Comparison of ENCODE assay signal across 8 mouse cellular contexts in the genomic region with DNA sequence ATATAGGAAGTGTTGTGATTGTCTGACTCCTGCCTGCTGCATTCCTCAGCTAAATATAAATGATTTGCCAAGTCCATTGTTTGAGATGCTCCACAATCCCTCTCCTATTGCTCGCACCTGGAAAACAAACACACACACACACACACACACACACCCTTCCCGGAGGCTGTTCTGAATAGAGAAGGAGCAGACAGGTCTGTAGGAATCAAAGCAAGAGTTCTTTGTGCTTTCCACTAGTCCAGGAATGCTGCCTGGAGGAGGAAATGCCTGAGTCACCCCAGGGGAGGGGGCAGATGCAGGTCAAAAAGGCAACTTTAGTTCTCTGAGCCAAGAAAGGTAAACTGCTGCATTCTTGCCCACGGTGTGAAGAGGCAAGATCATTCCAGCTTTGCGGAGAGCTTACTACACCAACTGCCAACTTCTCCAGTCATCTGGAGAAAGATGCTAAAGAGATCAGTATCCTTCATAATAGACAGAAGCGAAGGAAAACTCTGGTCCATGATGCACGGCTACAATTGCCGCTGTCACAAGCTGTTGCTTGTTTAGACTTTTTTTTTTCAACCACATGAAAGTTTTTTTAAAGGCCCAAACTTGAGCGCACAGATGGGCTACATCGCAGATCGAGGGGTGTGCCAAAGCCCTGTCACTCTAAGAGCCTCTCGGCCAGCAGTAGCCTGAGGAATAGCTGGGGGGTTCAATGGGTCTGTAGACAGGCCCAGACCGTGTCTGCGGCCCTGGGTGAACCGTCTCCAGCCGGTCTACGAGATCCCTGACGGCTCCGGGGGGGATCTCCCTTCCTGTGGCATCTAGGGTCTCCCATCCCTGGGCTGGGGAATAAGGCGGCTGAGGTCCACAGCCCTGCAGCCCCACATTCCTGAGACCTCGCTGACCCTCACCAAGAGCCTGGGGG. TPM values are rescaled to one million over a fixed set of nuclear protein-coding genes. Genes with fewer than 3 reads are reported as not detected.
DNase-seq lines count a peak whose midpoint lies in the region; ATAC-seq and TF ChIP-seq lines count a peak whose summit lies in the region.

No protein-coding gene starts in this region.

- TF ChIP-seq POLR2A in lung, adult 2 months (IDR thresholded peaks at IDR 0.05; ENCODE audit: borderline replicate concordance, extremely low read depth, low read depth, low read length): no peak

- peak overlapping the region; percentile 45; the same call in 1 of the 2 replicates for H3K27ac ChIP-seq in forebrain, postnatal 0 days (ENCODE audit: low read depth, low read length)
- H3K27ac ChIP-seq in intestine, embryonic 15.5 days: peak overlapping the region; percentile 89
- peak overlapping the region; percentile 91 for H3K27ac ChIP-seq in stomach, embryonic 14.5 days (ENCODE audit: low read length)

- peak overlapping the region; percentile 90 for H3K4me2 ChIP-seq in forebrain, postnatal 0 days (ENCODE audit: low read depth)
- peak overlapping the region; percentile 69 for H3K4me2 ChIP-seq in intestine, embryonic 15.5 days (replicated peaks)
- peak overlapping the region; percentile 65 for H3K4me2 ChIP-seq in stomach, embryonic 14.5 days (replicated peaks; ENCODE audit: low read depth, low read length)

- CTCF ChIA-PET in Patski (lab: Charles Lee): interaction anchor here (0.8 to 1.8 kb wide), 3 partner anchors 52 to 172 kb away, joined by 3 to 4 read pairs (median 3); no protein-coding TSS in a partner anchor

- POLR2A ChIA-PET in Patski (lab: Charles Lee): no interaction called here

- no peak for ATAC-seq in erythroblast, adult 5-6 weeks (replicated peaks; ENCODE audit: low FRiP score, poor library complexity, severe bottlenecking)
- peak; percentile 42 for ATAC-seq in Patski
- ATAC-seq in forebrain, postnatal 0 days: peak; percentile 72
- peak; percentile 64 for ATAC-seq in intestine, embryonic 15.5 days
- ATAC-seq in stomach, embryonic 14.5 days (ENCODE audit: insufficient number of reproducible peaks, insufficient read depth, low FRiP score, low read depth): peak; percentile 62; the same call in 1 of the 2 replicates

- peak overlapping the region; percentile 69 for H3K9ac ChIP-seq in forebrain, postnatal 0 days
- H3K9ac ChIP-seq in intestine, embryonic 15.5 days: peak overlapping the region; percentile 73
- H3K9ac ChIP-seq in stomach, embryonic 14.5 days (replicated peaks; ENCODE audit: low read depth, low read length): peak overlapping the region; percentile 77

- DNase-seq in Patski (ENCODE audit: low read depth, low spot score): no peak
- DNase-seq in forebrain, postnatal 0 days: peak; percentile 68
- peak; percentile 57 for DNase-seq in lung, adult 2 months
- no peak for DNase-seq in layer of hippocampus, adult 18-20 months (ENCODE audit: low spot score in 2 of 2)

- WGBS in forebrain, postnatal 0 days: 6% methylated on average over 20 of the region's 20 CpGs
- WGBS in intestine, embryonic 15.5 days: 6% methylated on average over 20 of the region's 20 CpGs
- 5% methylated on average over 20 of the region's 20 CpGs for WGBS in lung, adult 2 months
- WGBS in stomach, embryonic 14.5 days: 3% methylated on average over 20 of the region's 20 CpGs

- peaks cover 20% of the 10 kb centered on the region for H3K27me3 ChIP-seq in erythroblast, embryonic 14.5 days (ENCODE audit: control insufficient read depth)
- H3K27me3 ChIP-seq in Patski: no peaks in the 10 kb centered on the region
- H3K27me3 ChIP-seq in forebrain, postnatal 0 days (ENCODE audit: insufficient read depth, low read length): no peaks in the 10 kb centered on the region
- no peaks in the 10 kb centered on the region for H3K27me3 ChIP-seq in intestine, embryonic 15.5 days (replicated peaks)
- H3K27me3 ChIP-seq in stomach, embryonic 14.5 days (ENCODE audit: control insufficient read depth, insufficient read depth, low read length): no peaks in the 10 kb centered on the region

- peak overlapping the region; percentile 52 for H3K4me3 ChIP-seq in erythroblast, embryonic 14.5 days (replicated peaks)
- peak overlapping the region; percentile 78 for H3K4me3 ChIP-seq in forebrain, postnatal 0 days (ENCODE audit: low read depth, low read length)
- peak overlapping the region; percentile 71 for H3K4me3 ChIP-seq in intestine, embryonic 15.5 days (replicated peaks)
- H3K4me3 ChIP-seq in lung, adult 2 months (replicated peaks; ENCODE audit: extremely low read depth, low read depth, low read length): peak overlapping the region; percentile 63
- H3K4me3 ChIP-seq in stomach, embryonic 14.5 days (ENCODE audit: low read depth, low read length): peak overlapping the region; percentile 68

- TF ChIP-seq CTCF in Patski (IDR thresholded peaks at IDR 0.05): no peak
- no peak for TF ChIP-seq CTCF in forebrain, postnatal 0 days (IDR thresholded peaks at IDR 0.05; ENCODE audit: low read depth)
- no peak for TF ChIP-seq CTCF in lung, adult 2 months (IDR thresholded peaks at IDR 0.05; ENCODE audit: insufficient read depth, low read length)

- in situ Hi-C loops in Patski (cut with MboI; ENCODE audit: low pct_unique_long_range_greater_than_20kb): loop anchor here (5.0 to 25.0 kb wide), 4 partner anchors 40 to 805 kb away; no protein-coding TSS in a partner anchor

- peaks cover 7% of the 10 kb centered on the region for H3K4me1 ChIP-seq in erythroblast, embryonic 14.5 days (ENCODE audit: control insufficient read depth)
- 0 out of 2 replicates have a peak, but pooled peaks cover 4% of the 10 kb centered on the region for H3K4me1 ChIP-seq in forebrain, postnatal 0 days (ENCODE audit: insufficient read depth)
- peaks cover 6% of the 10 kb centered on the region for H3K4me1 ChIP-seq in intestine, embryonic 15.5 days (replicated peaks)
- peaks cover 2% of the 10 kb centered on the region; the same call in 1 of the 2 replicates for H3K4me1 ChIP-seq in lung, adult 2 months (ENCODE audit: control insufficient read depth, insufficient read depth, low read length)
- H3K4me1 ChIP-seq in stomach, embryonic 14.5 days (ENCODE audit: control insufficient read depth, insufficient read depth, low read length): peaks cover 10% of the 10 kb centered on the region; the same call in 1 of the 2 replicates

- H3K36me3 ChIP-seq in erythroblast, embryonic 14.5 days (ENCODE audit: control insufficient read depth): no peaks in the 10 kb centered on the region
- H3K36me3 ChIP-seq in forebrain, postnatal 0 days (ENCODE audit: insufficient read depth): no peaks in the 10 kb centered on the region
- H3K36me3 ChIP-seq in intestine, embryonic 15.5 days: no peaks in the 10 kb centered on the region
- H3K36me3 ChIP-seq in stomach, embryonic 14.5 days (ENCODE audit: control insufficient read depth, insufficient read depth, low read length): no peaks in the 10 kb centered on the region

- no peaks in the 10 kb centered on the region for H3K9me3 ChIP-seq in erythroblast, embryonic 14.5 days (ENCODE audit: control insufficient read depth, low read length)
- H3K9me3 ChIP-seq in forebrain, postnatal 0 days (ENCODE audit: low read length): no peaks in the 10 kb centered on the region
- H3K9me3 ChIP-seq in intestine, embryonic 15.5 days: no peaks in the 10 kb centered on the region
- no peaks in the 10 kb centered on the region for H3K9me3 ChIP-seq in stomach, embryonic 14.5 days (ENCODE audit: control insufficient read depth, low read depth, low read length)

RNA-seq across cellular contexts. Expression of a gene that starts 0.8 kb away (rescaled TPM):
- 0.02 and 0.04 TPM in 2 replicates for polyA plus RNA-seq in erythroblast, embryonic 14.5 days (2012)
- total RNA-seq in erythroblast, adult 5-6 weeks (2015; ENCODE audit: low replicate concordance): 0.63 TPM in 1 of 2 replicates, not detected in the other
- total RNA-seq in erythroblast, adult 5-6 weeks (2017; ENCODE audit: low replicate concordance): 0.26 and 0.56 TPM in 2 replicates
- polyA plus RNA-seq in Patski (2021): 135 TPM
- total RNA-seq in forebrain, postnatal 0 days (2014; rRNA removed): 140 and 150 TPM in 2 replicates
- 52.7 and 63.9 TPM in 2 replicates for polyA plus RNA-seq in forebrain, postnatal 0 days (2015; fragmentation: Nextera tagmentation; extraction: Ambion mirVana)
- polyA plus RNA-seq in intestine, embryonic 15.5 days (2015; fragmentation: Nextera tagmentation; extraction: Ambion mirVana): 92.3 and 102 TPM in 2 replicates
- polyA plus RNA-seq in lung, adult 2 months (2012; rRNA removed): 255 and 312 TPM in 2 replicates
- polyA plus RNA-seq in stomach, embryonic 14.5 days (2014; fragmentation: Nextera tagmentation; extraction: Ambion mirVana): 124 and 139 TPM in 2 replicates
- total RNA-seq in layer of hippocampus, adult 18-20 months (2021): 10 to 100 TPM; 48.4 to 53.8 TPM

Comparison
In these comparisons a context has a peak if more than half of its experiments do, and no peak if none do; other contexts are left out.
1. DNase-seq: peak in forebrain, postnatal 0 days (single experiment) and lung, adult 2 months (single experiment); none in Patski (single experiment) and layer of hippocampus, adult 18-20 months (0 of 2).
2. RNA of a gene that starts 0.8 kb away (polyA plus RNA-seq): 255 to 312 TPM in lung, adult 2 months, 135 TPM in Patski (single experiment), 124 to 139 TPM in stomach, embryonic 14.5 days, 92.3 to 102 TPM in intestine, embryonic 15.5 days and 52.7 to 63.9 TPM in forebrain, postnatal 0 days; 0.02 to 0.04 TPM in erythroblast, embryonic 14.5 days; every median in the first group is over 10 times any median in the second.
3. Peak in every context shown above with its lines, with median percentiles within 50 percentile points of each other: H3K4me3 ChIP-seq, H3K27ac ChIP-seq, H3K4me2 ChIP-seq and H3K9ac ChIP-seq.